Mouse (Mus musculus) urinary bladder, postnatal 0 days (tissue): Measurements from ENCODE around the gene Ppat. TPM values are rescaled to one million over a fixed set of nuclear protein-coding genes. Genes with fewer than 3 reads are reported as not detected.

ENCODE experiments used
- polyA plus RNA-seq: library from polyadenylated mRNA; unstranded; fragments of >200 nt; fragmentation: Nextera tagmentation; extraction: Ambion mirVana; gene quantifications from 2 replicates; pipeline ENCODE4 v1.2.1, GENCODE M21; 2015

Gene Ppat
- 12.2 and 14.0 TPM in 2 replicates for polyA plus RNA-seq

GRCm38 (mm10) chr5:76951106-76952027 lies at the start of gene Ppat, which contains the start of gene Paics:
Gene Ppat, minus strand, starts transcription at chr5:76951578.
Gene Paics, plus strand, starts transcription at chr5:76951307.

GRCm38 (mm10) chr5:76974554-76975285 lies 23.3 kb upstream of the Ppat start, which contains the start of gene Srp72:
Gene Srp72, plus strand, starts transcription at chr5:76974683.

DNA sequence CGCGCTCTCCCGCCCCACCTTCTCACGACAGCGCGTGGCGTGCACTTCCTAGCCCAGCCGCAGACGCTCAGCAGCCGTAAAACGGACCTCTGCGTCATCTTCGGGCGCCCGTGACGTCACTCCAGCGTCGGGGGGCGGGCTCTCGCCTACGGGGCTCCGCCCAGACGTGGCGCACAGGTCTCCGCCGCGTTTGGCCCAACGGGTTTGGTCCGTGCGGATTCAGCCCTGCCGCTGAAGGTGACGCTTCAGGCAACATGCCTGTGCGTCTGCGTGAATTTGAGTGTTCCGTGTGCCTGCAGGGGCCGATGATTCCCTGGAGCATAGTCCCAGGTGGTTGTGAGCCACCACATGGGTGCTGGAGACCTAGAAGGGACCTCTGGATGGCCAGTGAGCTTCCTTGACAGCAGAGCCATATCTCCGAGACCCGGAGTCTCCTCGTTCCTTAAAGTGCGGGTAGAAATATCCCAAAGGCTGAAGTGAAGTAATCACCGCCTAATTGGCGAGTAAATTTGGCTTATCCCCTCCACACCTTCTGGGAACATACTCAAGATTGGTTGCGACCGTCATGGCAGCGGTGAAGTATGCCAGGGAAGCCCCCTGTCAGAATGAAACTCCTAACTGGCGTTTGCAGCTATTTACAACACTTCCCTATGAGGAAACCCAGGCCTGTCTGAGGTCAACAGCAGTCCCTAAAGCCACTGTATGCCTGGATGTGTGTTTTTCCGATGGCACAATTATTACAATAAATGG lies 45.8 kb downstream of the Ppat start, which contains the start of gene Aasdh:
TSS of gene Aasdh (minus strand) at position 110 of the 750 bp plus-strand sequence.

Other genes starting within 250 kb of the Ppat start
- 7.8 and 8.8 TPM in 2 replicates for gene Aasdh, start 46.1 kb downstream of the Ppat start, polyA plus RNA-seq
- gene Paics, start 271 bp downstream of the Ppat start, polyA plus RNA-seq, result 125 and 129 TPM in 2 replicates
- gene Srp72, start 23.1 kb upstream of the Ppat start, polyA plus RNA-seq, result 58.5 and 70.8 TPM in 2 replicates
- gene Arl9, start 52.5 kb upstream of the Ppat start, polyA plus RNA-seq, result not detected in 2 replicates
- gene Thegl, start 64.4 kb upstream of the Ppat start, polyA plus RNA-seq, result not detected in 2 replicates
- 8.1 and 10.7 TPM in 2 replicates for gene Hopx, start 163.5 kb upstream of the Ppat start, polyA plus RNA-seq